Mouse (Mus musculus): ENCODE data around the gene Mall.

The Mall gene

DNA sequence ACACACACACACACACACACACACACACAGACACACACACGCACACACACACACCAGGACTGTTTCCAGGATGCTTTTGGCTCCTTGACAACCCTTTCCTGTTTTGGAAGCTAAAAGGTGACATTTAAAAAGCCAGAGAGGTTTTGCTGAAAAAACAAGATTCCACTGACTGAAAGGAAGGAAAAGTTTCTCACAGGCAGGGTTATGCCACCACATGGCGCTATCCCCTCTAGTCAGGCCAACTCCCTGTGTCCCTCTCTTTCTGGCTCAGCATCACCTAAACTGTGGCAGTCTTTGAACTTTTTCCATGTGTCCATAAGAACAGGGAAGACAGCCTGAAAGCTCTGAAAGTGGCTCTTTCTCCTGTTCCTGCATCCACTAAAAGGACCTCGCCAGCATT is 8.2 kb upstream of the Mall start:
- Histone ChIP-seq H3K4me3 (replicated peaks; ENCODE audit: low read length) (no peak overlapping the region), H3K36me3 (ENCODE audit: insufficient read depth, low read length) (no peaks in the 10 kb centered on the region), H3K27me3 (ENCODE audit: insufficient read depth, low read length) (peaks cover 15% of the 10 kb centered on the region), H3K9me3 (ENCODE audit: low read length) (no peaks in the 10 kb centered on the region), H3K4me1 (replicated peaks; ENCODE audit: low read depth, low read length) (no peaks in the 10 kb centered on the region)
- TF ChIP-seq CTCF (conservative IDR thresholded peaks at IDR 0.05; ENCODE audit: low read length), result no peak
- TF ChIP-seq NANOG (IDR thresholded peaks at IDR 0.05; ENCODE audit: borderline replicate concordance, low read length), result no peak
- TF ChIP-seq POU5F1 (IDR thresholded peaks at IDR 0.05; ENCODE audit: borderline replicate concordance, low read length), result no peak

DNA sequence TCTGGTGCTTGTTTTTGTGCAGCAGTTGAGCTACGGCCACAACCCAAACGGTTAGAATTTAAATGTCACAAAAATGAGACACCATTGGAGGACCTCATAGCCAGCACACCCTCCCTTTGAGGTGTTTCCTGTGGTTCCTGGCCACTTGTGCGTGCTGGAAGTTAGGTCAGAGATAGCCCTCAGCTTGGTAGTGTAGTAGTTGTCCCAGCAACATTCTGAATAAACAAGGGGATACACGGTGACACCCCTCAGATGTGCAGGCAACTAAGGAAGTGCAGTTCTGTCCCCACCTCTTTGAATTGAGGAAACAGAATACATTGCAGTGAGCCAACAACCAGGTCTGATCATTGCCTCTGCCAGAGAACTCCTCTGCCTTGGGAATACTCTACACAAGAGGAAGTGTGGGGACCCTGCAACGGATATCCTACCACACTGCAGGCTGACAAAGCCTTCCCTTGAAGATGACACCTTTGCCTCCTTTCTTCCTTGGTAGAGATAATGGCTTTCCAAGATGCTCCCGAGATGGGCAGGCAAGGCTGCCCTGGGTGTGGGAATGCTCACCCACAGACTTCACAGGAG is 7.0 kb upstream of the Mall start:
- no peaks in the 10 kb centered on the region for H3K9me3 ChIP-seq (ENCODE audit: low read length)
- no peak for TF ChIP-seq POU5F1 (IDR thresholded peaks at IDR 0.05; ENCODE audit: borderline replicate concordance, low read length)
- TF ChIP-seq NANOG (IDR thresholded peaks at IDR 0.05; ENCODE audit: borderline replicate concordance, low read length), result no peak
- no peak for TF ChIP-seq CTCF (conservative IDR thresholded peaks at IDR 0.05; ENCODE audit: low read length)
- no peaks in the 10 kb centered on the region for H3K36me3 ChIP-seq (ENCODE audit: insufficient read depth, low read length)
- no peak overlapping the region for H3K4me3 ChIP-seq (replicated peaks; ENCODE audit: low read length)
- H3K4me1 ChIP-seq (replicated peaks; ENCODE audit: low read depth, low read length), result no peaks in the 10 kb centered on the region
- H3K27me3 ChIP-seq (ENCODE audit: insufficient read depth, low read length), result peaks cover 15% of the 10 kb centered on the region

DNA sequence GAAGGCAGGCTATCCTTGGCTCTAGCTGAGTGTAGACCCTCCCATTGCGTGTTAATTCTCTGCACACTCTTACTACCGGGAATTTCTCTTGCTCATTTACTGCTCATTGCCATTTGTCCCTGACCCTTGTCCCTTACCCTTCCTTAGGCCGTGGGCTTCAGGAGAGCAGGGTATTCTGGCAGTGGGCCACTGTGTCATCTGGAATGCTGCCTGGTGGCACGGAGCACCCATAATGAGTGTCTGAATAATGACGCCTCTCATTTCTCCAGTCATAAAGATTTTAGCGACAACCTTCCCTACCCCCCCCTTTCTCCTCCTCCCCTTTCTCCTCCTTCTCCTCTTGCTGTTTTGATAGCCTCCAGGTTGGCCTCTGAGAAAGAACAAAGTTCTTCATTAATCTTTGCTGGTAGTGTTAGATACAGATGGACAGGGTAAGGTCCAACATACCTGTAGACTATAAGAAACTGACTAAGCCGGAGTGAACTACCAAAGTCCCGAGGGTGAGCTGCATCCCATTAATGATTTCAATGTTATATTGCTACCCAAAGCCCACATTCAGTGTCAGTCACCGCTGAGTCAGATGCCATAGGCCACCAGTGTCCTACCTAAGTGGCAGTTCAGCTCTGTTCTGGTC is 5.9 kb upstream of the Mall start:
- no peak overlapping the region for H3K4me3 ChIP-seq (replicated peaks; ENCODE audit: low read length)
- H3K36me3 ChIP-seq (ENCODE audit: insufficient read depth, low read length), result no peaks in the 10 kb centered on the region
- no peaks in the 10 kb centered on the region for H3K9me3 ChIP-seq (ENCODE audit: low read length)
- peaks cover 5% of the 10 kb centered on the region for H3K4me1 ChIP-seq (replicated peaks; ENCODE audit: low read depth, low read length)
- no peak for TF ChIP-seq CTCF (conservative IDR thresholded peaks at IDR 0.05; ENCODE audit: low read length)
- H3K27me3 ChIP-seq (ENCODE audit: insufficient read depth, low read length), result peaks cover 17% of the 10 kb centered on the region

DNA sequence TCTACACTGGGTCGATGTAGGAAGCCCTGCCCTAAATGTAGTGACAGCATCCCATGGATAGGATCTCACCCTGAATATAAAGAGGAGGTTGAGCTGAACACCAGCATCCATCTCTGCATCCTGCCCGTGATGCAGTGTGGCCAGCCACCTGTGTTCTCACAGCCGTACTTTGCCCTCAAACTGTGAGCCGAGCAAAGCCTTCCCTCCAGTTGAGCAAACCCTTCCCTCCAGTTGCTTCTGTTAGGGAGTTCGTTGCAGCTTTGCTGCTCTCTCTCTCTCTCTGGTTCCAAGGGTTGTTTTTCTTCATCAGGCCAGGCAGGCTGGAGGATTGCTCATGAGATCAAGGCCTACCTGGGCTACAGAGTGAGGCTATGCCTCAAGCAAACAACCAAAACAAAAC is 5.2 kb upstream of the Mall start:
- Histone ChIP-seq H3K27me3 (ENCODE audit: insufficient read depth, low read length) (peaks cover 25% of the 10 kb centered on the region), H3K4me3 (replicated peaks; ENCODE audit: low read length) (no peak overlapping the region), H3K9me3 (ENCODE audit: low read length) (no peaks in the 10 kb centered on the region), H3K36me3 (ENCODE audit: insufficient read depth, low read length) (no peaks in the 10 kb centered on the region), H3K4me1 (replicated peaks; ENCODE audit: low read depth, low read length) (peaks cover 12% of the 10 kb centered on the region)
- TF ChIP-seq NANOG (IDR thresholded peaks at IDR 0.05; ENCODE audit: borderline replicate concordance, low read length) (no peak), POU5F1 (IDR thresholded peaks at IDR 0.05; ENCODE audit: borderline replicate concordance, low read length) (no peak), CTCF (conservative IDR thresholded peaks at IDR 0.05; ENCODE audit: low read length) (no peak)

DNA sequence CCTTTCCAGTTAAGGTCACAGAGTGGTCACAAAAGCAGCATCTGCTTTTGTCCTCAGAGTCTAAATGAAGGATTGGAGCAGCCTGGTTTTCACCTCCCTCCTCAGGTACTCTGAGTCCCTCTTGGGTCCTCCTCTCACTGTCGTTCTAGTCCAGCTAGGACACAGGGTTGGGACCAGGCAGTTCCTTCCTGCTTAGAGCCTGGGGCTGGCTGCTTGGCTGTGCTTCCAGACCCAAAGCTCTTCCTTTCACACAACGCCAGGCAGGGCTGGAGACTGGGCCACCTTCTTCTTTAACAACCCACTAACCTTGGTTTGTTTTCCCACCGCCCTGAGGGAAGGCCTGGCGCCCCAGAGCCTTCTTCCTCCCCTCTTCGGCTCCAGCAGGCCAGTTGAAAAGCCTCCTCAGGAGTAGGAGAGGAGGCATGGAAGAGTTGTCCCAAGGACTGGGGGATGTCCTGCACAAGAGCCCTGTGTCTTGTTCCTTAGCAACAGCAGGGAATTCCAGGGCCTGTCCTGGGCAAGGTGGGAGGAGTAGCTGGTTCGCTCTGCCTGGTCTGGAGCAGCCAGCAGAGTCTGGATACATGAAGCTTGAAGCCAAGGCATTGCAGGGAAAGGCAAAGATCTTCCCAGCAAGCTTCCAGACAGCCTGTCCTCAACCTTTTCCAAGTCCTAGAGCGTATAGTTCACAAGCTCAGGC is 717 bp upstream of the Mall start:
- Histone ChIP-seq H3K9me3 (ENCODE audit: low read length) (no peaks in the 10 kb centered on the region), H3K36me3 (ENCODE audit: insufficient read depth, low read length) (no peaks in the 10 kb centered on the region), H3K27me3 (ENCODE audit: insufficient read depth, low read length) (peaks cover 53% of the 10 kb centered on the region), H3K4me1 (replicated peaks; ENCODE audit: low read depth, low read length) (peaks cover 33% of the 10 kb centered on the region), H3K4me3 (replicated peaks; ENCODE audit: low read length) (peak overlapping the region; percentile 63)
- no peak for TF ChIP-seq CTCF (conservative IDR thresholded peaks at IDR 0.05; ENCODE audit: low read length)
- no peak for TF ChIP-seq NANOG (IDR thresholded peaks at IDR 0.05; ENCODE audit: borderline replicate concordance, low read length)
- TF ChIP-seq POU5F1 (IDR thresholded peaks at IDR 0.05; ENCODE audit: borderline replicate concordance, low read length), result no peak

DNA sequence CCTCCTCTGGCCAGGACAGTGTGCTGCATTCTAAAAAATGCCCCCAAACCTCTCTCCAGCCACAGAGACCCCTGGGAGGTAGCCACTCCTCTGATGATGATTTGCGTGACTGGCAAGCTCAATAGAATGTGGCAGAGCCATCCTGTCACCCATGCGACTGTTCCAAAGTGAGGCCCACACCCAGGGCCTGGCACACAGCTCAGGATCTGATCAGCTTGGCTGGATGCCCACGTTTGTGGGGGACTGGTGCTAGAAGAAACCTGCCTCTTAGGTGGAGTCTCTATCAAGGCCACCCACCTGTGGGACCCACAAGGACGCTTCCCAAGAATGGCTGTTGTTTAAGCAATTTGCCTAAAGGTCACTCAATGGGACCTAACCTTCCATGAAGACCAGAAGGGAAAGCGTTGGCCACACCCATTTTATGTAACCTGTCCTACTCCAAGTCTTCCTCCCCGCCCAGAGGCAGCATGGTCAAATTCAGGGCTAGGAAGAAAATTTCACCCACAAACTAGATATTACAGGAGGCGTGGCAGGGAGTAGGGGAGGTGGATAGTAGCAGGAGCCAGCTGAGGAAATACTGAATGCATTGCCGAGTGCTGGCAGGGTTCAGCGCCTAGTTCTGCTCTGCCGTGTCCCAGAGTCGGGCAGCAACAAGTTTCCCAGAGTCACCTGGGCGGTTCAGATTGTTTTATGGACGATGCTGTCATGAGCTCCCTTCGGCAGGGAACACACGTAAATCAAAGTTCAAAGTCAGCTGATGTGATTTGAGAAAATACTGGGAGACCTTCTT is 876 bp downstream of the Mall start:
- Histone ChIP-seq H3K36me3 (ENCODE audit: insufficient read depth, low read length) (no peaks in the 10 kb centered on the region), H3K4me3 (replicated peaks; ENCODE audit: low read length) (peak overlapping the region; percentile 63), H3K4me1 (replicated peaks; ENCODE audit: low read depth, low read length) (peaks cover 35% of the 10 kb centered on the region), H3K27me3 (ENCODE audit: insufficient read depth, low read length) (peaks cover 49% of the 10 kb centered on the region), H3K9me3 (ENCODE audit: low read length) (no peaks in the 10 kb centered on the region)
- TF ChIP-seq NANOG (IDR thresholded peaks at IDR 0.05; ENCODE audit: borderline replicate concordance, low read length), result no peak
- TF ChIP-seq CTCF (conservative IDR thresholded peaks at IDR 0.05; ENCODE audit: low read length), result no peak
- no peak for TF ChIP-seq POU5F1 (IDR thresholded peaks at IDR 0.05; ENCODE audit: borderline replicate concordance, low read length)

DNA sequence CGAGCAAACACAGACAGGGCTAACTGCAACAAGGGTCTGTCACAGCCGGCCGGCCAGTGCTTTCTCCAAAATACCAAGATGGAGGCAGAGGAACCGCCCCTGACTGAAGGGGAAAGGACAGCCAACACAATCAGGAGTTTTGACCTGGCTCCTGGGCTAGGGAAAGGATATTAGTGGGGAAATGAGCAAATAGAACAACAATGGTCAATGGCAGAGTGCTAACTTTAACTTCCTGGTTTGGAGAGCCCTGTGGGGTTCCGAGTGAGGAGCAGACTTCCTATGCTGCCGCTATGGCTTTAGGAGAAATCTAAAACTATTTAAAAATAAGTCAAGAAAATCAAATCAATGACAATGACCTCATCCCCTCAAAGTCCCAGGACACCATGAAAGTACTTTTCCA is 1.6 kb downstream of the Mall start:
- Histone ChIP-seq H3K27me3 (ENCODE audit: insufficient read depth, low read length) (peaks cover 49% of the 10 kb centered on the region), H3K36me3 (ENCODE audit: insufficient read depth, low read length) (no peaks in the 10 kb centered on the region), H3K4me3 (replicated peaks; ENCODE audit: low read length) (no peak overlapping the region), H3K4me1 (replicated peaks; ENCODE audit: low read depth, low read length) (peaks cover 38% of the 10 kb centered on the region), H3K9me3 (ENCODE audit: low read length) (no peaks in the 10 kb centered on the region)
- TF ChIP-seq CTCF (conservative IDR thresholded peaks at IDR 0.05; ENCODE audit: low read length) (no peak), NANOG (IDR thresholded peaks at IDR 0.05; ENCODE audit: borderline replicate concordance, low read length) (no peak), POU5F1 (IDR thresholded peaks at IDR 0.05; ENCODE audit: borderline replicate concordance, low read length) (no peak)

DNA sequence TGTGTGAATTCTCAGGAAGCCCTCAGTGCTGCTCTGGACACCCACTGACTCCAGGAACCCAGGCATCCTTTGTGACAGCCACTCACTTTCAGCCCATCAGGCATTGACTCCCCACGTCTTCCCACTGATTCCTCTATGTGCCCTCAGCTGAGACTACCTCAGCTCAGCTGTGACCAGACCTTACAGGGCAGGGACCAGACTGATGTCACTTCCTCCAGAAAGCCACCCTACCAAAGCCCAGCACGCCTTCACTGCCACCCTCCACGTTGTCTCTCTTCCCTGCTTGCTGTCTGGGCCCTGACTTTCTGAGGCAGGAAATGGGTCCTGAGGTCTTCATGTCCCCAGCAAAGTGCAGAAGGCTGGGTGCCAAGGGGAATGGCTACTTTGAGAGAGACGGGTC is 6.5 kb downstream of the Mall start:
- Histone ChIP-seq H3K9me3 (ENCODE audit: low read length) (no peaks in the 10 kb centered on the region), H3K4me1 (replicated peaks; ENCODE audit: low read depth, low read length) (peaks cover 35% of the 10 kb centered on the region), H3K36me3 (ENCODE audit: insufficient read depth, low read length) (no peaks in the 10 kb centered on the region), H3K27me3 (ENCODE audit: insufficient read depth, low read length) (peaks cover 23% of the 10 kb centered on the region), H3K4me3 (replicated peaks; ENCODE audit: low read length) (no peak overlapping the region)
- no peak for TF ChIP-seq POU5F1 (IDR thresholded peaks at IDR 0.05; ENCODE audit: borderline replicate concordance, low read length)
- no peak for TF ChIP-seq CTCF (conservative IDR thresholded peaks at IDR 0.05; ENCODE audit: low read length)
- no peak for TF ChIP-seq NANOG (IDR thresholded peaks at IDR 0.05; ENCODE audit: borderline replicate concordance, low read length)
